ENCODE assay signal across 8 mouse cellular contexts in the genomic region with DNA sequence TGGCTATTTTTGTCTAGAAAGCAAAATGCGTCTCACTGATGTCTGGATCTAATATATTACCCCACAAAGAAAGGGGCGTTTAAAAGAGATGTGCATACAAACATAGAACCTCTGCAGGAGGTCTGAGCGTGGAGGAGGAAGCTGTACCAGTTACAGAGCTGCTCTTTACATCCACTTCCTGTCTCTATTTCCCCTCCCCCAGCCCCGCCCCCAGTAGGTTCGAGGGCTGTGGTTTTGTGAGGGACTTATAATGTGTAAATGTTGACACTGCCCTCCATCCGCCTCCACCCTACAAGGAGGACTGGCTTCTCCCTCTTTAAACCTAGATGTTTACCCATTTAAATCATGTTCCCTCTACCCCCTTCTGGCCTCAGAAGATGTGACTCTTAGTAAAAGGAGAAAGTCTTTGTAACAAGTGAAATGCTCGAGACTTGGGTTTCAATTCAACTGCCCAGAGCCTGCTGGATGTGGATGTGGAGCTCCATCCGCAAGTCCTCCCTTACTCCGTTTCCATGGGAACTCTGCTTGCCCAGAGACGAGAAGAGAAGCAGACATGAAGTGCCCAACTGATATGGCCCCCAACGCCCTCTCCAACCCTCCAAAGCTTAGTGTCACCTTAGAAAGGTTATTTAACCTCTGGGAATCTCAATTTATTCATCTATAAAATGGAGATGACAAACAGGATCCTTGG. TPM values are rescaled to one million over a fixed set of nuclear protein-coding genes. Genes with fewer than 3 reads are reported as not detected.
DNase-seq lines count a peak whose midpoint lies in the region; ATAC-seq and TF ChIP-seq lines count a peak whose summit lies in the region.

No protein-coding gene starts in this region.

- TF ChIP-seq CTCF in hindbrain, postnatal 0 days (IDR thresholded peaks at IDR 0.05; ENCODE audit: low read depth), result no peak
- TF ChIP-seq CTCF in brain, embryonic 14.5 days (IDR thresholded peaks at IDR 0.05; ENCODE audit: borderline replicate concordance, extremely low read depth, insufficient read depth, insufficient read length), result no peak
- TF ChIP-seq CTCF in stomach, postnatal 0 days (IDR thresholded peaks at IDR 0.05; ENCODE audit: low read depth), result no peak

- peak; percentile 28 for DNase-seq in hindbrain, postnatal 0 days (ENCODE audit: low spot score)
- DNase-seq in brain, embryonic 14.5 days (ENCODE audit: low read depth), result peak; percentile 39
- peak; percentile 45 for DNase-seq in lung, postnatal 14 days
- DNase-seq in stomach, postnatal 0 days (ENCODE audit: low spot score), result peak; percentile 90
- DNase-seq in left cerebral cortex, adult 8-10 months (ENCODE audit: low spot score in 2 of 2), result no peak
- DNase-seq in testis, postnatal 10 days (ENCODE audit: low spot score), result no peak
- DNase-seq in layer of hippocampus, adult 8-10 months (ENCODE audit: low spot score in 2 of 2), result no peak

- TF ChIP-seq POLR2A in brain, embryonic 14.5 days (IDR thresholded peaks at IDR 0.05; ENCODE audit: borderline replicate concordance, extremely low read depth, insufficient read depth, insufficient read length, poor library complexity, severe bottlenecking), result no peak

- H3K4me3 ChIP-seq in hindbrain, postnatal 0 days (ENCODE audit: low read length), result no peak overlapping the region
- H3K4me3 ChIP-seq in hindbrain, embryonic 12.5 days, result no peak overlapping the region
- no peak overlapping the region for H3K4me3 ChIP-seq in stomach, postnatal 0 days (ENCODE audit: low read depth, low read length)

- H3K9ac ChIP-seq in hindbrain, postnatal 0 days (replicated peaks; ENCODE audit: low read length), result no peak overlapping the region
- no peak overlapping the region for H3K9ac ChIP-seq in hindbrain, embryonic 12.5 days
- no peak overlapping the region for H3K9ac ChIP-seq in stomach, postnatal 0 days (ENCODE audit: low read length)

- WGBS in hindbrain, postnatal 0 days, result 60% methylated on average over 11 of the region's 11 CpGs
- WGBS in hindbrain, embryonic 12.5 days, result 75% methylated on average over 11 of the region's 11 CpGs
- WGBS in stomach, postnatal 0 days, result 38% methylated on average over 11 of the region's 11 CpGs

- H3K27me3 ChIP-seq in hindbrain, postnatal 0 days (ENCODE audit: insufficient read depth, low read length), result no peaks in the 10 kb centered on the region
- H3K27me3 ChIP-seq in hindbrain, embryonic 12.5 days, result no peaks in the 10 kb centered on the region
- H3K27me3 ChIP-seq in stomach, postnatal 0 days (ENCODE audit: control insufficient read depth, insufficient read depth, low read length), result no peaks in the 10 kb centered on the region

- no peaks in the 10 kb centered on the region for H3K9me3 ChIP-seq in hindbrain, postnatal 0 days (ENCODE audit: low read length)
- no peaks in the 10 kb centered on the region for H3K9me3 ChIP-seq in hindbrain, embryonic 12.5 days (replicated peaks)
- H3K9me3 ChIP-seq in stomach, postnatal 0 days (ENCODE audit: control insufficient read depth, low read length), result no peaks in the 10 kb centered on the region

- H3K4me1 ChIP-seq in hindbrain, postnatal 0 days (ENCODE audit: insufficient read depth, low read length), result peaks cover 5% of the 10 kb centered on the region; the same call in 1 of the 2 replicates
- H3K4me1 ChIP-seq in hindbrain, embryonic 12.5 days, result peaks cover 27% of the 10 kb centered on the region
- 0 out of 2 replicates have a peak, but pooled peaks cover 2% of the 10 kb centered on the region for H3K4me1 ChIP-seq in stomach, postnatal 0 days (replicated peaks; ENCODE audit: control insufficient read depth, insufficient read depth)

- no peak overlapping the region for H3K4me2 ChIP-seq in hindbrain, postnatal 0 days (ENCODE audit: low read depth, low read length)
- no peak overlapping the region for H3K4me2 ChIP-seq in hindbrain, embryonic 12.5 days (replicated peaks)
- H3K4me2 ChIP-seq in stomach, postnatal 0 days (replicated peaks; ENCODE audit: low read depth), result no peak overlapping the region

- TF ChIP-seq EP300 in stomach, postnatal 0 days (optimal IDR thresholded peaks at IDR 0.05), result no peak

- peaks cover 3% of the 10 kb centered on the region; the same call in 1 of the 2 replicates for H3K36me3 ChIP-seq in hindbrain, postnatal 0 days (ENCODE audit: insufficient read depth, low read length)
- H3K36me3 ChIP-seq in hindbrain, embryonic 12.5 days, result peaks cover 31% of the 10 kb centered on the region
- no peaks in the 10 kb centered on the region for H3K36me3 ChIP-seq in stomach, postnatal 0 days (ENCODE audit: control insufficient read depth, insufficient read depth, low read length)

- H3K27ac ChIP-seq in hindbrain, postnatal 0 days, result peak overlapping the region; percentile 3; the same call in 1 of the 2 replicates
- H3K27ac ChIP-seq in hindbrain, embryonic 12.5 days, result no peak overlapping the region
- H3K27ac ChIP-seq in stomach, postnatal 0 days (replicated peaks), result peak overlapping the region; percentile 78

- no peak for ATAC-seq in hindbrain, postnatal 0 days
- ATAC-seq in hindbrain, embryonic 12.5 days (ENCODE audit: low FRiP score), result no peak
- peak; percentile 84 for ATAC-seq in stomach, postnatal 0 days (ENCODE audit: low FRiP score, low TSS enrichment)

RNA-seq across cellular contexts. Expression of a gene that starts 43.7 kb away (rescaled TPM):
- total RNA-seq in hindbrain, postnatal 0 days (2014; rRNA removed), result 82.6 and 89.1 TPM in 2 replicates
- polyA plus RNA-seq in hindbrain, postnatal 0 days (2015; fragmentation: Nextera tagmentation; extraction: Ambion mirVana), result 109 and 115 TPM in 2 replicates
- polyA plus RNA-seq in hindbrain, embryonic 12.5 days (2016; fragmentation: Nextera tagmentation; extraction: Ambion mirVana), result 152 and 155 TPM in 2 replicates
- 122 and 133 TPM in 2 replicates for polyA plus RNA-seq in brain, embryonic 14.5 days (2012; rRNA removed)
- 34.4 and 38.5 TPM in 2 replicates for polyA plus RNA-seq in stomach, postnatal 0 days (2015; fragmentation: Nextera tagmentation; extraction: Ambion mirVana)
- total RNA-seq in left cerebral cortex, adult 8-10 months (2022), result 100 to 1,000 TPM; 104 to 111 (median 110) TPM
- 10 to 100 TPM; 84.8 to 97.3 (median 90.0) TPM for total RNA-seq in layer of hippocampus, adult 8-10 months (2022)

Comparison
In these comparisons a context has a peak if more than half of its experiments do, and no peak if none do; other contexts are left out.
1. DNase-seq: peak in hindbrain, postnatal 0 days (single experiment), brain, embryonic 14.5 days (single experiment), lung, postnatal 14 days (single experiment) and stomach, postnatal 0 days (single experiment); none in left cerebral cortex, adult 8-10 months (0 of 2), testis, postnatal 10 days (single experiment) and layer of hippocampus, adult 8-10 months (0 of 2).